ENCODE assay signal across 8 mouse cellular contexts in the genomic region with DNA sequence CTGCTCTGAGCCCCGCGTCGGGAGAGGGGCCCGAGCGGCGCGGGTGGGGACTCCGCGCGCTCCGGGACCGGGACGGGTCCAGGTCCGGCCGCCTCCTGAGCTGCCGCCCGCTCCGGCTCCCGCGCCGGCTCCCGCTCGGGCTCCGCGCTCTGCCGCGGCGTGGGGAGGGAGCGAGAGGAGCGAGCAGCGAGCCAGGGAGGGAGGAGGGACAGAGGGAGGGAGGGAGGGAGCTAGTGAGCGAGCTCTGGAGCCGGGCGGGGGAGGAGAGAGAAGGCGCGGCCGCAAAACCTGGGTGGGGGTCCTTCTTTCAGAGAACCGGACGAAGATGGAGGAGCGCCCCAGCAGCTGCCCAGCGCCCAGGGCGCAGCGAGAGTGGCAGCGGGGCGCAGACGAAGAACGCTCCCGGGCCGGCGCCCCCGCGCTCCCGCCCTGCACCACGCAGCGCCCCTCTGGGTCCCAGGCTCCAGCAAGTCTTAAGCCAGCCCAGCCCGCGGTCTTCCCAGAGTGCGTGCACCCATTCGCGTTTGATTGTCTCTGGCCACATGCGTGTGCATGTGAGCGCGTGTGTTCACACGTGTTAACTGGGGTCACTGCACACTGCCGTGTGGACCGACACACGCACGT.
DNase-seq lines count a peak whose midpoint lies in the region; ATAC-seq and TF ChIP-seq lines count a peak whose summit lies in the region.

No protein-coding gene starts in this region.

- WGBS in thymus, adult 2 months = under 1% methylated on average over 61 of the region's 68 CpGs
- WGBS in limb, embryonic 14.5 days = under 1% methylated on average over 34 of the region's 68 CpGs
- WGBS in neural tube, embryonic 13.5 days = under 1% methylated on average over 67 of the region's 68 CpGs

- DNase-seq in thymus, adult 2 months = no peak
- no peak for DNase-seq in thymus, postnatal 10 days (ENCODE audit: low spot score in 2 of 2)
- DNase-seq in cerebellum, postnatal 36 days = peak; percentile 65 to 79
- peak; percentile 37 for DNase-seq in gastrocnemius, postnatal 25 days
- peak; percentile 9 for DNase-seq in kidney, adult 9 months
- peak; percentile 58 for DNase-seq in limb, embryonic 14.5 days (ENCODE audit: low spot score)
- DNase-seq in B cell, adult 2 months = no peak

- peak overlapping the region; percentile 14 for H3K4me3 ChIP-seq in thymus, adult 2 months (ENCODE audit: control insufficient read depth, insufficient read depth, low read length)
- peak overlapping the region; percentile 66 for H3K4me3 ChIP-seq in limb, embryonic 14.5 days (replicated peaks; ENCODE audit: low read length)
- H3K4me3 ChIP-seq in neural tube, embryonic 13.5 days = peak overlapping the region; percentile 83

- no peak overlapping the region for H3K27ac ChIP-seq in thymus, adult 2 months (ENCODE audit: control insufficient read depth, insufficient read depth, low read length)
- no peak overlapping the region for H3K27ac ChIP-seq in limb, embryonic 14.5 days (replicated peaks; ENCODE audit: low read depth, low read length)
- H3K27ac ChIP-seq in neural tube, embryonic 13.5 days (replicated peaks) = peak overlapping the region; percentile 95

- peaks cover 9% of the 10 kb centered on the region for H3K27me3 ChIP-seq in thymus, adult 2 months (ENCODE audit: control insufficient read depth, insufficient read depth, low read length)
- H3K27me3 ChIP-seq in limb, embryonic 14.5 days (ENCODE audit: control insufficient read depth, insufficient read depth, low read length) = peaks cover 35% of the 10 kb centered on the region
- H3K27me3 ChIP-seq in neural tube, embryonic 13.5 days = peaks cover 31% of the 10 kb centered on the region

- ATAC-seq in limb, embryonic 14.5 days (ENCODE audit: low FRiP score, low read depth) = peak; percentile 66
- peak; percentile 77 for ATAC-seq in neural tube, embryonic 13.5 days (ENCODE audit: low read depth)

- no peaks in the 10 kb centered on the region for H3K9me3 ChIP-seq in limb, embryonic 14.5 days (ENCODE audit: control insufficient read depth, low read length)
- H3K9me3 ChIP-seq in neural tube, embryonic 13.5 days = no peaks in the 10 kb centered on the region

- H3K4me2 ChIP-seq in limb, embryonic 14.5 days (replicated peaks; ENCODE audit: low read depth, low read length, severe bottlenecking) = peak overlapping the region; percentile 95
- peak overlapping the region; percentile 90 for H3K4me2 ChIP-seq in neural tube, embryonic 13.5 days

- H3K36me3 ChIP-seq in thymus, adult 2 months (ENCODE audit: control insufficient read depth, insufficient read depth, low read length) = no peaks in the 10 kb centered on the region
- H3K36me3 ChIP-seq in limb, embryonic 14.5 days (ENCODE audit: control insufficient read depth, insufficient read depth, low read length) = no peaks in the 10 kb centered on the region
- no peaks in the 10 kb centered on the region for H3K36me3 ChIP-seq in neural tube, embryonic 13.5 days

- TF ChIP-seq CTCF in thymus, adult 2 months (IDR thresholded peaks at IDR 0.05; ENCODE audit: borderline replicate concordance, control insufficient read depth, extremely low read depth, insufficient read depth, low read length, poor library complexity) = no peak

- peaks cover 24% of the 10 kb centered on the region for H3K4me1 ChIP-seq in thymus, adult 2 months (replicated peaks; ENCODE audit: control insufficient read depth, insufficient read depth, low read length)
- peaks cover 15% of the 10 kb centered on the region for H3K4me1 ChIP-seq in limb, embryonic 14.5 days (ENCODE audit: control insufficient read depth, insufficient read depth, low read length)
- peaks cover 83% of the 10 kb centered on the region for H3K4me1 ChIP-seq in neural tube, embryonic 13.5 days (replicated peaks)

- no peak for TF ChIP-seq POLR2A in thymus, adult 2 months (IDR thresholded peaks at IDR 0.05; ENCODE audit: control insufficient read depth, extremely low read depth, insufficient read depth, low read length, poor library complexity)
- TF ChIP-seq POLR2A in limb, embryonic 14.5 days (IDR thresholded peaks at IDR 0.05; ENCODE audit: borderline replicate concordance, extremely low read depth, insufficient read depth, insufficient read length) = no peak

- H3K9ac ChIP-seq in limb, embryonic 14.5 days (ENCODE audit: low read depth, low read length, severe bottlenecking) = peak overlapping the region; percentile 71
- peak overlapping the region; percentile 97 for H3K9ac ChIP-seq in neural tube, embryonic 13.5 days

Comparison
In these comparisons a context has a peak if more than half of its experiments do, and no peak if none do; other contexts are left out.
1. DNase-seq: peak in cerebellum, postnatal 36 days (2 of 2), gastrocnemius, postnatal 25 days (single experiment), kidney, adult 9 months (single experiment) and limb, embryonic 14.5 days (single experiment); none in thymus, adult 2 months (single experiment), thymus, postnatal 10 days (0 of 2) and B cell, adult 2 months (0 of 2).
2. H3K4me3 ChIP-seq: peak in every context shown above with its lines; median percentile 83 in neural tube, embryonic 13.5 days; 66 in limb, embryonic 14.5 days; 14 in thymus, adult 2 months.